Mouse (Mus musculus) cortical plate, adult 2 months (tissue): ENCODE results near the gene Acbd7. TPM values are rescaled to one million over a fixed set of nuclear protein-coding genes. Genes with fewer than 3 reads are reported as not detected.

Source experiments
- H3K27ac ChIP-seq: fragments of 200-500 bp; 2 replicates; pipeline ENCODE4 v1.5.1; 2012; ENCODE audit warnings: low read length, control low read depth, inconsistent platforms; ENCODE audit not compliant: insufficient read depth
- H3K4me1 ChIP-seq: fragments of 200-500 bp; 2 replicates; pipeline ENCODE4 v1.6.1; 2011; ENCODE audit warnings: low read length; ENCODE audit not compliant: control insufficient read depth, insufficient read depth
- H3K4me3 ChIP-seq: fragments of 200-500 bp; 2 replicates; pipeline ENCODE4 v1.5.1; 2011; ENCODE audit warnings: mild to moderate bottlenecking, low read length, control low read depth; ENCODE audit not compliant: insufficient read depth
- CTCF ChIP-seq: fragments of 200-500 bp; IDR thresholded peaks from 2 replicates; pipeline ENCODE4 v1.5.1; 2011; ENCODE audit warnings: mild to moderate bottlenecking, control low read depth, low read length; ENCODE audit not compliant: insufficient read depth; ENCODE audit errors: extremely low read depth
- POLR2A ChIP-seq: fragments of 200-500 bp; IDR thresholded peaks from 2 replicates; pipeline ENCODE4 v1.6.1; 2011; ENCODE audit warnings: mild to moderate bottlenecking, low read length, control low read depth; ENCODE audit not compliant: insufficient read depth; ENCODE audit errors: extremely low read depth
- polyA plus RNA-seq: library from polyadenylated mRNA; depleted of rRNA; stranded (reverse); fragments of >200 nt; gene quantifications from 2 replicates; pipeline ENCODE4 v1.2.3, GENCODE M21; 2012; rRNA removed

Gene Acbd7
- polyA plus RNA-seq, result 1.2 and 1.4 TPM in 2 replicates

DNA sequence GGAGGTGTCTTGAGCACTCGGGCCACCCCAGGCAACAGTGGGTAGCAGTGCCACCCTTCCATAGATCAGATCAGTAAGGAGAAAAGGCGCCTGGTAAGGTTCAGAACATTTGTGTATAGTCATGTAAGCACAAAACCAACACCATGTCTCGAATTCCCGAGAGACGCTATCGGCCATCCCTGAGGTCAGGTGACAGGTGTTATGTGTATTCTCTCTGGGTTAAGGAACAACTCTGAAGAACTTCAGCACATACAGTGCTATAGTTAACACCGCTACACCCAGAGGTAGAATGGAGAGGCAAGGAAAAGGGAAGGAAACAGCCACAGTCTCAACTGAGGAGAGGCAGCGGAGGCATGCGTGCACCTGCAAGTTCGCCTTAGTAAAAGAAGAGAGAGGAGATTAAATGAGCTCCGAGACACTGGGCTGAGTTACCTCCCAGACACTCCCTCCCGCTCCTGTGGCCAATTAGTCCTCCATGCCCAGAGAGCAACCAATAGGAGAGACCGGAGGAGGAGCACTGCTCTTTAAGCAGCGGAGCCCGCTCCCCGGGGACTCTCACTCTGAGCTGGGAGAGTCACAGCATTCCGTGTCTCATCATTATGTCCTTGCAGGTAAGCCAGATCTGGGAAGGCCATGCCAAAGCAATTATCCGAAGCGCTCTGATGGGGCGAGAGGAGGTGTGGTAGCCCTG is at the start of gene Acbd7:
TSS of gene Acbd7 (plus strand) at position 558 of the 691 bp plus-strand sequence.
- TF ChIP-seq POLR2A, result no peak
- no peak for TF ChIP-seq CTCF

DNA sequence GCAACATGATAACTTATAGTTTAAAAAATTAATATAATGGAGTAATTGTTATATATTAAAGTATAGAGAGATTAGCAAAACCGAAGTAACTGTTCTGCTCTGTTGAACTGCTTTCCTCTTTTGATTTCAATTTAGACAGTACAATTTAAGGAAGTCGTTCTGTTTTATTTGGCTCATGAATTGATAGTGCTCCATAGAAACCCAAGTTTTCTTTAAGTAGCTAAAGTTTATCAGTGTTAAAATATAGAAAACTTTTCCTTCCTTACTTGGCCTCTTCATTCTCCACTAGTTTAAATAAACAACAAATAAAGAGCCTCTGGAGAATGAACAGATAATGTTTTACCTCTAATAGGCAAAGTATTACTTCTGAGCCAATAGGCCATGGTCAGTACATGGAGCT is 49.7 kb upstream of the Acbd7 start:
- Histone ChIP-seq H3K27ac (no peak overlapping the region), H3K4me1 (no peaks in the 10 kb centered on the region; the same call in 1 of the 2 replicates), H3K4me3 (no peak overlapping the region)
- TF ChIP-seq POLR2A (no peak), CTCF (no peak)

More for the DNA sequence above, at the start of gene Acbd7:
- peak within 1 kb of the TSS; percentile 31 for H3K4me3 ChIP-seq
- peaks cover 2% of the 10 kb centered on the region; the same call in 1 of the 2 replicates for H3K4me1 ChIP-seq
- no peak within 1 kb of the TSS for H3K27ac ChIP-seq

DNA sequence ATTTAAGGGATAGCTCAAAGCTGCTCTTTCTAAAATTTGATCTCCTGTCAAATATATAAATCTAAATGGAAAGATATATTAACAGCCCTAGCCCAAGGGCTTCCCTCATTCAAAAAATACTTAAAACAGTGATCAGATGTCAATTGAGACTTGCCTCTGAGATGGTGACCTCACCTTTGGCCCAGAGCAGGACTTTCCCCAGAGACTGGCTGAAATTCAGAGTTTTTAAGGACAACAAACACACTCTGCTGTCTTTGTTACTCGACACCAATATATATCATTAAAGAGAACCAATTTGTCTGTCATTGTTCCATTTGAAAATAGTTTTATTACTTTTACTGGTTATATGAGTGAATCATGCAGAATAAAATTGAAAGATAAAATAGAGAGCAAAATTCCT is 46.4 kb upstream of the Acbd7 start:
- H3K27ac ChIP-seq, result no peak overlapping the region
- no peak for TF ChIP-seq POLR2A
- no peak for TF ChIP-seq CTCF
- no peaks in the 10 kb centered on the region; the same call in 1 of the 2 replicates for H3K4me1 ChIP-seq
- no peak overlapping the region for H3K4me3 ChIP-seq

DNA sequence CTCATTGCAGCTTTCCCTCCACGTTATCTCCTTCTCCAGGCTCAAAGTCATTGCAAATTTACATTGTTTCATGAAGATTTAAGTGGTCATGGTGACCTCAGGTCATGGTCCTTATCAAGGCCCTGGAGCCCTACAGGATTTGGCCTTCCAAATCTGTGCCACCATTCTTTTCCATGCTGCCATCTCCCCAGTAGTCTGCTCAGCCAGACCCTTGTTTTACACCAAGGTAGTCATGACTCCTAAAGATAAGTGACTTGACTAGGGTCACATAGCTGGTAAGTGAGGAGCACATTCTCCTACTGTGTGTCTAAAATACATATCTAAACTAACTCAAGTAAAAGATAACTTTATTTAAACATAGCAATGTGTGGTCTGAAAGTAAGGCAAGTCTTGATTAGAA is 43.8 kb upstream of the Acbd7 start:
- H3K27ac ChIP-seq, result no peak overlapping the region
- H3K4me3 ChIP-seq, result no peak overlapping the region
- TF ChIP-seq POLR2A (no peak), CTCF (no peak)
- H3K4me1 ChIP-seq, result no peaks in the 10 kb centered on the region

DNA sequence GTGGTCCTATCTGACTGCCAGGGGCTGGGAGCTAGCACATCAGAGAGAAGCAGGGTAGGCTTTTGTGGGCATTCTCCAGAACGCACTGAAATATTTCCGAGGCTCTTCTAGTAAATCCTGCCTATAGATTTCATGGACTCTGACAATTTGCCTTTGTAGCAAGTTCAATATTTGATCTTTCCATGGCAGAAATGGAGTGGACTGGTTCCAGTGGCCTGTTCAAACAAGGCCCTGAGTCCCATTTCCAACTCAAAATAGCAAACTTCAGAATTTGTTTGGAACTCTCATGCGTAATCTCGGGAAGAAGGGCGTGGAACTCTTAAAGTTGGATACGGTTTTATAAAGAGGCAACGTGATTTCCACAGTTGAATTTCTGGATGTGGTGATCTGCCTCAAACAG is 40.1 kb upstream of the Acbd7 start:
- Histone ChIP-seq H3K4me1 (no peaks in the 10 kb centered on the region; the same call in 1 of the 2 replicates), H3K4me3 (no peak overlapping the region), H3K27ac (no peak overlapping the region)
- TF ChIP-seq POLR2A (no peak), CTCF (no peak)

DNA sequence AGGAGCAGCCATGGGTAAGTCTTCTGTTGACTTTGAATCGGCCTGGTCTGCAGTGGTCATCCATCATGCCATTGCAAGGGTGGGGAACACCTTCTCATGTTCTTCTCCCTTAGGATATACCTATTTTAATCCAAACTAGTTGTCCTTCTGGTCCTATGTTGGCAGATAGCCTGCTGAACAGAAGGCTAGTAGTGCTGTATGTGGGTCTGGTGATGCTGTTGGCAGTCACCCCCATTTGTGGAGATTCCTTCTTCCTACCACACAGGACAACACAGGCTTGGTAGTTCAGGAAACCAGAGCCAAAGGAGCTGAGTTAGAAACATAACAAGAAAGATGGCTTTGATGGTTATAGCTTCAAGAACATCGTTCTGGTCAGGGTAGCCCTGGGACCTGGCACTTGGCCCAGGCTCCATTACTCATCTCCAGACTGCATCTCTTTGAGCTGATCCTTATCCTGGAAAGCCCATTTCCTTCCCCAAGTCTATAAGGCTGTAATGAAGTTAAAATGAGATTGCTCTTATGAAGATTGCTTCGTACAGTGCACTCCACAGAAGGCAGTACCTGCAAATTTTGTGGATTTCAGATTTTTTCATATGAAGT is 30.4 kb upstream of the Acbd7 start:
- no peak for TF ChIP-seq POLR2A
- no peak for TF ChIP-seq CTCF
- Histone ChIP-seq H3K4me3 (no peak overlapping the region), H3K27ac (no peak overlapping the region), H3K4me1 (no peaks in the 10 kb centered on the region; the same call in 1 of the 2 replicates)

DNA sequence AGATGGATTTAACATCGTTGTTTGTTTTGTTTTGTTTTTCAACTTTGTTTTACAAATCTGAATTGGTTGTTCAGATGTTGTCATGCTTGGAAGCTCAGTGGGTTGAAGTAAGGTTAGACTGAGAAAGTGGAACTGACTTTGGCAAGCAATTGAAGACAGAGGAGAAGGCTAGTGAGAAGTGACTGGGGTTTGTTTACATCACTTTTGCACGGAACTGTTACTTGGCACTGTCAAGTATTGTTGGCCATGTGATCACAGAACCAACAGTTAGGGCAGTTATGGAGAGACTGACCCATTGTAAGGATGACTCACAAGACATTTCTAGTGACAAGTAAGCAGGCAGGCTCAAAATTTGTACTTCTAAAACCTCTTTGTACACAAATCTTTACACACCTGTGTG is 12.8 kb upstream of the Acbd7 start:
- TF ChIP-seq POLR2A, result no peak
- no peak for TF ChIP-seq CTCF
- H3K4me1 ChIP-seq, result no peaks in the 10 kb centered on the region
- no peak overlapping the region for H3K4me3 ChIP-seq
- H3K27ac ChIP-seq, result no peak overlapping the region

DNA sequence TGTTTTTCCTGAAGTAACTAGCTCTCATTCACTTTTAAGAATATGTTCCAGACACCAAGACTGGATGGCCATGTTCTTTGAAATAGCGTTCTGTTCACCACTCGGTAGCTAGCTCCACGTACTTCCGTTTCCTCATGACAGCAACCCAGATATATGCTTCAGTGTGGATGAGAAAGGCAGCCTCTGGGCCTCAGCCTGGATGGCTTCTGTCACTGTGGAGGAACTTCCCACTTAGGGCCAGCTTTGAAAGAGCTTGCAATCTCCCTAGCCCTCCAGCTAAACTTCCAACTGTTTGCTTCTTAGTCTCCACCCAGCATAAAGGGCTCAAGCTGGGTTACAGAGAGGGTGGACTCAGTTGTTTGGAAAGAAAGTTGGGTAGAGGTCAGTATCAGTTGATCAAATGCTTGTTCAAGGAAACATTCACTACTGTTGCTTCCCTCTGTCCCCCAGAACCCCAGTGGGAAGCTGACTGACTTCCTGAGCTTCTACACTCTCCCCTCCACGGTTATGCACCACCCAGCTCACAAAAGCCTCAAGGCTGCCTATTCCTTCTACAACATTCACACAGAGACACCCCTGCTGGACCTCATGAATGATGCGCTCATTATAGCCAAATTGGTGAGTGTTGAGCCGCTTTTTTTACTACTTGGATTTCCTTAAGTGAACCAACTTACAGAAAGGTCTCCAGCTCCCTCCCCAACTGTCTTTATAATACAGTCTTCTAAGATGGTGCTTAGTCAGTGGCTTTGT is 11.4 kb upstream of the Acbd7 start:
- Histone ChIP-seq H3K27ac (no peak overlapping the region), H3K4me1 (no peaks in the 10 kb centered on the region), H3K4me3 (no peak overlapping the region)
- no peak for TF ChIP-seq POLR2A
- TF ChIP-seq CTCF, result no peak

DNA sequence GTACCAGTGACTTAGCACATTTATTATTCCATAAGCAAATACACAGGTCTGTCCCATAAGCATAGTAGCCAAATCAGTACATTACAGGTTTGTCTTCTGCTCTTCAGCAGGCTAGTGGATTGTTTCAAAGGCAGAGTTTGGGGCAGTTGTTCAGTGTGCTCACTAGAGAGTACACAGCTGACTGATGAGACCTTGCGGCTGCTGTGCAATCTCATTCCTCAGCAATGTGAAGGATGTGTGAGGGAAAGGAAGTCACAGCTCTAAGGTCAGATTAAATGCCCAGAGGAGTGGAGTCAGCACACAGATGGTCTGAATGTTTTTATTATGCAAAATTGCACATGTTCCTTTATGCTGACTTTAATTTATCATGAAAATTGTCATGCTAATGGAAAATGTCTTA is 9.4 kb upstream of the Acbd7 start:
- H3K4me3 ChIP-seq, result no peak overlapping the region
- H3K4me1 ChIP-seq, result peaks cover 2% of the 10 kb centered on the region; the same call in 1 of the 2 replicates
- H3K27ac ChIP-seq, result no peak overlapping the region
- TF ChIP-seq POLR2A (no peak), CTCF (no peak)
